Mouse (Mus musculus) stomach, postnatal 0 days (tissue): ENCODE results near the gene Hmx2.

Experiments used
- CTCF ChIP-seq: IDR thresholded peaks from 2 replicates; pipeline ENCODE4 v1.5.1; 2016; ENCODE audit warnings: antibody characterized with exemption, low read depth, mild to moderate bottlenecking, moderate library complexity
- EP300 ChIP-seq: optimal IDR thresholded peaks from 2 replicates; pipeline ENCODE3; 2016; ENCODE audit warnings: antibody characterized with exemption

- no peak for TF ChIP-seq CTCF
- TF ChIP-seq EP300, result no peak
Observed at GRCm38 (mm10) chr7:131503739-131504138, 44.8 kb upstream of the Hmx2 start.
